Mouse (Mus musculus) large intestine, adult 2 months (tissue): Measurements from ENCODE around the gene Kalrn. TPM values are rescaled to one million over a fixed set of nuclear protein-coding genes. Genes with fewer than 3 reads are reported as not detected.

Source experiments
- DNase-seq: peaks from one replicate; pipeline ENCODE4 v3.0.0-alpha.2; 2012; ENCODE audit warnings: low read depth, low spot score
- WGBS: fragments of 180-500 bp; shearing (Covaris S2); methylation state at CpG from one replicate; pipeline ENCODE4 v1.1.7; 2018; 5-methylcytosine and 5-hydroxymethylcytosine counted together
- polyA plus RNA-seq: library from polyadenylated mRNA; depleted of rRNA; stranded (reverse); fragments of >200 nt; gene quantifications from 2 replicates; pipeline ENCODE4 v1.2.3, GENCODE M21; 2012

Kalrn gene
- polyA plus RNA-seq, 1 experiment = 21.4 TPM

DNA sequence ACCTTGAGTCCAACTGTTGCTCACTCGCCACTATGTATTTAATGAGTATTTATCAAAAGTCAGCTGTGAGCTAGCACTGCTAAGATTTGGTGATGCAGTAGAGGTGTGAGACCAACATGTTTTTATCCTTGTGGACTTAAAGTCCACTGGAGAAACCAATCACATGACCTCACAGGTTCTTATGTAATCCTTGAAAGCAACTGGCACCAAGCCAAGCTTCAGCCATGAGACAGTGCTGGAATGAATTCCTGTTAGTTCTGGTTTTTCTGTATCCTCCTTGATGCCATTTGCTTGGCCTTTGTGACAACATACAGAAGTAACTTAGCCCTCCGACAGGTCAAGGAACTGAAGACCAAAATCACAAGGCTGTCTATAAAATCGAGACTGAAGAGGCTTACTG, 413.8 kb downstream of the Kalrn start:
- WGBS = 78% methylated on average over 3 of the region's 3 CpGs
- no peak for DNase-seq

DNA sequence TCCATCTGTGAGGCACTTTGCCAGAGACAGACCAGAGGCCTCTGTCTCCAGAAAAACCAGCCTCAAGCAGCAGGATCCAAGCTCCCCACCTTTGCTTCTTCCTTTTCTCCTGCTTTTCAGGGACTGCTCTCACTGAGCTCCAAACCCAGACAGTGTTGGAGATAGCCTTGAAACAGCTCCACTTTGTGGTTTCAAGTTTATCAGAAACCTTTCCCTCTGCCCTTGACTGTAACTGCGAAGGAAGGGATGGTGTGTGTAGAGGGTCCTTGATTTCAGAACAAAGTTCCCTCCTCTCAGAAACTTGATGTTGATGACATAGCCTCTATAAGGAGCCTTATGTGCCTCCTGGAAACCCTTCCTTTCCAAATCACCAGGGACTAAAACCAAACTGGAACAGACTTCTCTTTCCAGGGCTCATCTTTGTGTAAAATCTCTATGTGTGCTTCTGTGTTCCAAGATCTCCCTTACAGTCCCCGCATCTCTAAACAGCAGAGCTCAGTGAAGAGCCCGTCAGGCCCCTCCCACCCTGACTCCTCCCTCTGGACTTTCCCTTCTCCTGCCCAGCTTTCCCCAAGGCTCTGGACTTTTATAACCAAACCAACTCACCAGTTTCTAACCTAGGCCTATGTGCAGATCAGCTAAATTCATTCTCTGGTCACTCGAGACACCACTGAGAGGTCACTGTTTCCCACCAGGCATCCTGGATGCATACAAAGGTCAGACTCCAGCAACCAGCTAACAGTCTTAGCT, 415.8 kb downstream of the Kalrn start:
- DNase-seq = peak; percentile 3
- WGBS = 33% methylated on average over 4 of the region's 4 CpGs

DNA sequence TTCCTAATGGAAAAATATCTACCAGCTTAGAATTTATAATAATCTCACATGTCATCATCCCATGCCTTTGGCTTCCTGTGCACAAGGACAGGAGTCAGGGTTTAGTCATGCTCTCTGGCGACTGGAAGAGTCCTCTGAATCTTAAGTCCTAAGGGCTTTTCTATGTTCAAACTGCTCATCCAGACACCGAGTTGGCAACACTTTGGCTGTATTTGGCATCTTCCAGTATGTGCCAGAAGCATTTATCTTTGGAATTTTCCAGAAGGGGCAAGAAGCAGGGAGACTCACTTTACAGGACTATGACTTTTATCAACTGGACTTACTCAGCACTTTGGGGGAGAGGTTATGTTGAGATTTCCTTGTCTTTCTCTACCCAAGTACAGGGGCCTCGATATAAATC, 417.6 kb downstream of the Kalrn start:
- no peak for DNase-seq
- 75% methylated on average over 3 of the region's 3 CpGs for WGBS

DNA sequence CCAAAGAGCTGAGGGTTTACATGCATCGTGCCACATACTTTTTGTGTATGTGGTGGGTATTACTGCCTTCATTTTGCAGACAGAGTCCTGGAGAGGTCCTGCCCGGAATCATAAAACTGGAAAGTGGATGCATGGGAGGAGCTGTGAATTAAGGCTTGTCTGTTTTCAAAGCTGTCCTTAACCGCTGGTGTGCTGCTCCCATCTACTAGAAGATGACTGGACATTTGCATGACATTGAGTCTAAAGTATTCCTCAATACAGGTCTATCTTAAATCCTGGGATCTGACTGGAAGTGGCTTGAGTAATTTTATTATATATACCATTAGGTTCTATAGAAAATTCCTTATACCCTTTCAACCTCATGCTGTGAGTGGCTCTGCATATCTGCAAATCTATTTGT, 418.4 kb downstream of the Kalrn start:
- 65% methylated on average over 3 of the region's 3 CpGs for WGBS
- no peak for DNase-seq

DNA sequence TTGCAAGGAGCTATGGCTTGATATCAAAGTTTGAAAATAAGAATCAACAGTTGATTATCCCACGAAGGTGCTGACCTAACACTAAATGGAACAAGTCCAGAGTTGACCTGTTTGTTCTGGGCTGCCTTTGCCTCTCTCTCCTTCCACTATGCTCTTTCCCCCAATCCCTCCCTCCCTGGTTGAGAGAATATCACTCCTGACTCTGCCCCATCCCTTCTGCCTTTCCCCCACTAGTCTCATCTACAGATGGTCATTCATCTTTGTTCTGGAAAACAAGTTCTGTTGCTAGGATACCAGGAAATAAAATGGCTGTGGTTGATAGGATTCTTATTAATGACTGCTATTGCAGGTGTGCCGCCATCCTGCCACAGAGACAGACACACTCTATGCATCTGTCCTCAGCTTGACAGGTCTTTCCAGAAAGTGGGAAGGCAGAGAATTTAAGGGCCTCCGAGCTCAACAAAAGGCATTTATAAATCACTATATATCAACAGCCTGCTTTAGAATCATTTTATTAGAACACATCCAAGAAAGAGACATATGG, 421.7 kb downstream of the Kalrn start:
- 68% methylated on average over 3 of the region's 3 CpGs for WGBS

DNA sequence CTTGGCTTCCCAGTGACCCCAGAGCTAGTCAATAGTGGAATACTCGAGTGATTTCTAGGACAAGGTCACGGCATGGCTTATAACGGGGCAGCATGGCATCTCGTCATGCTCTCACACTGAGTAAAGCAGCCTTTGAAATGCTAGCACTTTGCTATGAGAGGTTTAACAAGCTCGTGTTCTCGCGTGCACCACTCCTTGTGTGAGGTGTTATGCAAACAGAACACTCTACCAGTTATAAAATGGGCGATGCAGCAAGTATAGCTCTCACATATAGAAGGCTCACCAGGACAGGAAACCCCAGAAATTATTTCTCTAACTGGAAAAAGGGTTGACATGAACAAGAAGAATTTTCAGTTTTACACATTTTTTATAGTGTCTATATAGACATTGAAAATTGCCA, 431.7 kb downstream of the Kalrn start:
- DNase-seq = no peak
- 48% methylated on average over 8 of the region's 8 CpGs for WGBS

More for the DNA sequence above, 421.7 kb downstream of the Kalrn start:
- no peak for DNase-seq

DNA sequence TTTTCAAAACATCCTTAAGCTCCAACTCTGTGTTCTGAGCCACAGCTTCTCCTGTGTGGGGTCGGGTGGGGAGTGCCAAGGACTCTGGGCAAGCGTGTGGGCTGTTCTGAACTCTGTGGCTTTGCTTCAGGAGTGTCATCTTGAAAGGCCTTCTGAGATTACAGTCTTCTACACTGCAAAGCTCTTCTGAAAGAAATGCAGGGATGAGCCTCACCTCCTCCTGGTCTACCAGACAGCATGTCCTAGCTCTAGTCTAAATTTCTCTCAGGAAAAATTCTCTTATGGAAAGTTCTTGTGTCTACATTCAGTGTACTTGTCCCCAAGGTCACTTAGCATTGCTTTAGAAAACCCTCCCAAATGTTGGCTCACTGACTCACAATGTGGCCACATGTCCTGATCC, 438.3 kb downstream of the Kalrn start:
- WGBS = 79% methylated on average over 2 of the region's 2 CpGs
- no peak for DNase-seq

DNA sequence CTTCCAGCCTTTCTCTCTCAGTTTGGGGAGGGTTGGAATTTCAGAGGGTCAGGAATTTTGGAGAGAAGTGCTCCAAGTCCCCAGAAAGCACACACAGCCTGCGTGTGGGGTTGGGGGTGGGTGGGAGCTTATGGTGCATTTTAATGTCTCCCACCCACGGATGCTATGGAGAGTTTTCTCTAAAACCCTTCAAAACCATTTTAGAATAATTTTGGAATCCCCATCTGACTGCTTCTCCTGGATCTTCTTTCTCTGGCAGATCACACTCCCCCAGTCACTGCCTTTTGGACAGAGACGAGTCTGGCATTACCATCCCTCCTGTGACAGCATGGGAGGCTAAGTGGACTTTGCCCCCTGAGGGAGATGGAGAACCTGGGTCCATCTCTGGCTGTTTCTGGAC, 438.7 kb downstream of the Kalrn start:
- DNase-seq = no peak
- 56% methylated on average over 3 of the region's 3 CpGs for WGBS

DNA sequence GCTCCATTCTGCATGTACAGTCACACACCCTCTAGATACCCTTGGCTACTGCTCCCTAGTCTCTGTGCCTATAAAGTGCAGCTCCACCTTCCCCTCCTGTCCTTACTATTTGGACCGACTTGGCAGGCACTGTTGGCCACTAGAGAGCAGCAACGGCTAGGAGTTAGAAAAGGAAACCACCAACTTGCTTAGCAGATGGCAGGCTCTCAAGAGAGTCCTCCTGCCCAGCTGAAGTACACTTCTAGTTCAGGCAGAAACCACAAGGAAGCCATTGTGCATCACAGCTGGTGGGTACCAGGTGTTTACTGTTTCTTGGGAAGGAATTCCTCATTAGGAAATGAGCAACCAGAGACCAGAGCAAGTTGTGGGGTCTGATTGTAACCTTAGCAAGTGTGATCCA, 447.7 kb downstream of the Kalrn start:
- WGBS = 2% methylated on average over 2 of the region's 2 CpGs
- DNase-seq = peak; percentile 55

DNA sequence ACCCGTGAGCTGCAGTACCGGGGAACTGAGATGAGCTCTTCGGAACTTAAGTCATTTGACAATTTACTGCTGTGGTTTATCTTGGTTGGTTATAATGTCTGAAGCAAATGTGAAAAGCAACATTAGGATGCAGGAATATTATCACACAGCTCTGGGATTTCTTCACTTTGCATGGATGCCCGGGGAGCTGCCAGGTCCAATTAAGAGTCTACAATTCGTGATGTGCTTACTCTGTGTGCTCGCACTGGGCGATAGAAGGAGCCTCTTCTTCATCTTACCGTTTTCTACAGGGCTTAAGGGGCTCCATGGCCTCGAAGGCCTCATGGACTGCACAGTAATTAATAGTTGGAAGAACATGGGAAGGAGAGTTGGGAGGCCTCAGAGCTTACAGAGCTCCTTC, 450.8 kb downstream of the Kalrn start:
- DNase-seq = no peak
- 90% methylated on average over 9 of the region's 9 CpGs for WGBS

DNA sequence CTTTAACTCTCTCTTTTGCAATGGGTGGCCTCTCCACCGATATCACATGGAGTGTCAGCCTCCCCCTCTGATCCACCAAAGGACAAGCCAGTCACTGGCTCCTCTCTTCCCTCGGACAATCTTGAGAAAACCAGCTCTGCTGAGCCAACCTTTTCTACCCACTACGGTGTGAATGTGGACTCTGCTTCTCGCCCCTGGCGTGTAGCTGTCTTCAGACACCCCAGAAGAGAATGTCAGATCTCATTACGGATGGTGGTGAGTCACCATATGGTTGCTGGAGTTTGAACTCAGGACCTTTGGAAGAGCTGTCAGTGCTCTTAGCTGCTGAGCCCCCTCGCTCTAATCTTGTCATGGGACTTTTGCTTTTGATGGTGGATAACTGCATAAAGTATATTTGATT, 452.0 kb downstream of the Kalrn start:
- WGBS = 74% methylated on average over 7 of the region's 7 CpGs
- DNase-seq = no peak

DNA sequence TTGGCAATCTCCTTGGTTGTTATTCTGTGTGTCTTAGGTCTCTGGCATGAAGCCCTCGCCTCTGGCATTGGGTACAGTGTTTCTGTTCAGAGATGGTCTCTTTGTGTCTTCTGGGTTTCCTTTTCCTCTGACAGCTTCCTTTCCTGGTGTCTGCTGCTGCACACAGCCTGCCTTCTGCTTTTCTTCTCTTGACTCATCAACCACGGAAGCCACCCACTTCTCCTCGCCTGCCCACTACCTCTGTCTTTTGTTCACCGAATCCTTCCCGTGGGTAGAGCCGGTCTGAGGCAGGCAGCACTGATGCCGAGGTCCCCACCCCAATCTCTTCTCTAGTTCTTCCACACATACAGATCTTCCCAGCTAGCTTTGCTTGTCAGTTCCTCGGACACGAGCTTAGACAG, 452.5 kb downstream of the Kalrn start:
- no peak for DNase-seq
- whole genome bisulfite sequencing = 68% methylated on average over 9 of the region's 9 CpGs

DNA sequence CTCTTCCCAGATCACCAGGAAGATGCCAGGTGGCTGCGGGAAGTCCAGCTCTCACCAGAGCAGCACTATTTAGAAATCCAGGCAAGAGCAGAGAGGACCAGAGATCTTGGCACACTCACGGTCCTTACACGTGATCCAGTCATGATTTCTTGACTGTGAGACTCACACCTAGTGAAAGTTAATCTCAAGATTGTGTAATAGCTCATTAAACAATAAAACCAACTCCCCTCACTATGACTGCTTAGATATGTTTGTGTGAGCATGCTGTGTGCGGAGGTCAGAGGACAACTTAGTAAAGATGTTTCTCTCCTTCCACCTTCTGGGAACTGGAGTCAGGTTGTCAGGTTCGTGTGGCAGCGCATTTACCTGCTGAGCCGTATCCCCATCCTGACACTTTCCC, 453.5 kb downstream of the Kalrn start:
- peak; percentile 70 for DNase-seq
- WGBS = 37% methylated on average over 7 of the region's 7 CpGs

DNA sequence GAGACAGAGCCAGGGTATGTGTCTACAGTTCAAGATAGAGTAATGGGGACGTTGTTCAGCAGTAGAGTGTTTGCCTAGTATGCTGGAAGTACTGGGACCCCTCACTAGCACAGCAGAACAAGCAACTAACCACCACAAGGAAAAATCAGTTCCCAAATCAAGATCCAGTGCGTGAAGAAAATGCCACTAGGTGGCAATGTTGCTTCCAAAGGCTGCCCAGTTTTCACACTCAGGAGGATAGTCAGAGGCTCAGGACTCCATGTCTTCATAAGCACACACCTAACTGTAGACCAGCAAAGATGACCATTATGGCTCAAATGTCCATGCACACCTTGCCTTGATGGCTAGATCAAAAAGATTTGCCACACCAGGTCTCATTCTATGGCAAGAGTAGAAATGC, 454.0 kb downstream of the Kalrn start:
- DNase-seq = peak; percentile 29
- 21% methylated on average over 2 of the region's 2 CpGs for WGBS

DNA sequence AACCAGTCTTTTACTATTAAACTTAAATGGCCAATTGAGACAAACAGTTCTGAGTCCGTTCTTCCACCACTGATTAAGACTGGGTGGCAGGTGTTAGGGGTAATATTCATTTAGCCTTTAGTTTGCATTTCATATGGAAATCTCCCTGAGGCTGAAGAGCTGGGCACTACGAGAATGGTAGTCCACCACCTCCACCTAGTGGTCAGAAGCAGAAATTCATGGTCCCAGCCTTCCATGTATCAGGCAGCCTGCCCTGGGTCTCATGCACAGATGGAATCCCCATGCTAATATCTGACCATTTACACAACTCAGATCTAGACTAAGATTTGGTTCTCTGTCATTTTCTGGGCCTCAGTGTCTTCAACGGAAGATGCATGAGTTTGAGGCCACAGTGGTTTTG, 458.7 kb downstream of the Kalrn start:
- DNase-seq = no peak
- 5% methylated on average over 3 of the region's 3 CpGs for WGBS

DNA sequence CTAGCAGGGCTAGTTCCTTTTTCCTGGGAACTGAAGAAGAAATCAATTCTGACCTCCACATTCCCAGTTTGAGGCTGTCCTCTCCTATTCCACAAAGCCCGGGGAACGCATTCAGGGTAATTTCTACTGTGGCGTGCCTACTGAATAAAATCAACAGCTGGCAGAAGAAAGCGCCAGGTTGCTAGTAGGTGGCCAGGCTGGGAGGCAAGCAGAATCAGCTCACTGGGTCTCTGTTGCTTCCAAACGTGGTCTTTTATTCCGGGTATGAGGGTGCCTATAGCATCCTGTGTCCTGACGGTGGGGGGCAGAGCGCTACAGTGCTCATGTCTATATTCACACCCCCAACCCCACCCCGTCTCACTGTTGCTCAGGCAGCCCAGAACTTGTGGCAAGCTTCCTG, 460.2 kb downstream of the Kalrn start:
- no peak for DNase-seq
- WGBS = 98% methylated on average over 9 of the region's 9 CpGs

DNA sequence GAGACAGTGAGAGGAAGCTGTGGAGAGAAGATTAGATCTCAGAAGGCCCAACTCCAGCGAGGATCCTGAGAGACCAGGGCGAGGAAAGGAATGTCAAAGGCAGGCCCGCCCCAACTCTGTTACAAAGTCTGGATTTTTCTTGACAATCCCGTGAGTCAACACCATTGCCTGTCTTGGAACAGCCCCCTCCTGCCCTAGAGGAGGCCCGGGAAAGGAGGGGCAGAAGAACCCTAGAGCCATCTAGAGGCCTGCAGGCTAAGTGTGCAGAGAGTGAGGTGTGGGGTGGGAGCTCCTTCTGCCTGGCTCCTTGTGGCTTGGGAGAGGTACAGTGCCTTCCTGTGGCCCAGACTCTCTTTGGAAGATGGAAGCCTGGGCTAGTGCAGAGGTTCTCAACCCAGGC, 460.8 kb downstream of the Kalrn start:
- no peak for DNase-seq
- 28% methylated on average over 5 of the region's 5 CpGs for WGBS

DNA sequence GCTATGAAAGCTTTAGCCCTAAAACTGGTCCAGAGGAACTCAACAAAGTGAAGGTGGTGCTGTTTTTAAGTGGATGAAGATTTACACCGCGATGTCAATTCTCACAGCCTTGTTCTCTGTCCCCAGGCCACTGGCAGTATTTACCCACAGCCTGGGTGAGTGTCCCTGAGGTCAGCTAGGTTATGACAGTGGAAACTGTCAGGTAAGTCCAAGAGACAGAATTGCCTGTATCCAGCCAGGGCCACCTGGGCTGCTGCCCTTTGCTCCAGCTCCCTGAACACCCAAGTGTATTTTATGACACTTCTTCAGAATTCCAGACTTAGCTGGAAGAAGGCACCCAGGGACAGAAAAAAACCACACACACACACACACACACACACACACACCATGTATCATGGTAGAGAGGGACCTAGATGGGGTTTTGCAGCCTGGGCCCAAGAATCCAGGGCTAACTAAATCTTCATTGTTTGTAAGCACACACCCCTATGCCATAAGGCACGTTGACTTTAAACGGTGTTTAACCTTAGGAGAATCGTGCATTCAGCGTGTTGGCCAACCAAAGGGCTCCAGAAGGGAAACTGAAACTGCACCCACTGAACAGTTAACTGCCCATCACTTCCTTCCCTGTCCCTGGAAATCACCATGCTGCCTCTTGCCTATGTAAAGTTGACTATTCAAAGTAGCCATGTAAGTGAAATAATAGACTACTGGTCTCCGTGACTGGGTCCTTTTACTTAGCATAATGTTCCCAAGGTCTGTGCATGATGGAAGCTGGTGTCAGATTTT, 462.3 kb downstream of the Kalrn start:
- 42% methylated on average over 7 of the region's 7 CpGs for WGBS
- no peak for DNase-seq

DNA sequence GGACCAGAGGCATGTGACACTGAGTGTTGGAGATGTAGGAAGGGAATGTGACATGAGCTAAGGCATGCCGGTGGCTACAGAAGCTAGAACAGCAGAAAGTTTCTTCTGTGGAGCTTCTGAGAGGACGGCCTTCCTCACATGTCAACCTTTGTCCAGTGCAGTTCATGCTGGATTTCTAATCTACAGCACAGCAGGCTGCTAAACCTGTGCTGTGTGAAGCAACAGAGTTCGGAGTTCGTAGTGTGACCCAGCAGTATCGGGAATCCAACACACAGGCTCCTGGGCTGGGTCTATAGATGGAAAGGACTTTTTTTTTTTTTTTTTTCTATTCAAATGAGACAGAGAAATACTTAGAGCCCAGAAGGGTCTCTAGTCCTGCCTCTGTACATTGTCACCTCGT, 468.9 kb downstream of the Kalrn start:
- 90% methylated on average over 6 of the region's 6 CpGs for WGBS

DNA sequence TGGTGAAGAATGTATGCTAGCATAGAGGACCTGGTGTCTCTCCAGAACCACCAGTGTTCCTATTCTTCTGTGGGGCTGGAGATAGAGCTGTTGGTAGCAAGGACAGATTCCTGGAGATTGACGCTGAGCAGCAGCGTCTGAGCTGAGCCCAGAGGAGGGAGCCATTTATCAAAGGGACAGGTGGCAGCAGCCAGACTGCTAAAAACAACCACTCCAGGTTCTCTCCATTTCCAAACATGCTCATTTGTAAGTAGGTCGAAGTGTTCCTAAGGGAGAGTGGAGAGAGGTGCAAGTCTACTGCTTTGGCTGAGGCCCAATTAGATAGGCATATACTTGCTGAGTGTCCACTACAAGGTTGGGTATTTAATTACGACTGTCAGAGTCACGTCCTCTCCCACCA, 470.6 kb downstream of the Kalrn start:
- no peak for DNase-seq
- 69% methylated on average over 5 of the region's 5 CpGs for WGBS

More for the DNA sequence above, 468.9 kb downstream of the Kalrn start:
- no peak for DNase-seq

DNA sequence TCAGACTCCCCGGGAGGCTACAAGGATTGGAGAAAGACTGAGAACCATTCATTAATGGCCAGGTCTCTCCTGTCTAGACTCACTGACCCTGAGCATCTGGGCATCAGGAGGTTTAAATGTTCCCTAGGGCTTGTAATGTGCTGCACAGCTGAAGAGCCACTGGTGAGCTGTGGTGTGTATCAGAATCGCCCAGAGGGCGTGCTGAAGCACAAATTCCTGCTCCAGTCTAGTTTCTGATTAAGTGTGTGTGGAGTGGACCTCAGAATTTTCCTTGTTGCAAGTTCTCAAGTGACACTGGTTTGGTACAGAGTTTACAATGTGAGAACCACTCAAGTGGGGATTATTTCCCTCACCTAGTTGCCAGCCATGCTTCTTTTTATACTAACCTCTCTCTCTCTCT, 473.5 kb downstream of the Kalrn start:
- WGBS = 88% methylated on average over 3 of the region's 3 CpGs
- DNase-seq = no peak
